Mouse (Mus musculus): ENCODE data around the gene Atg16l2. TPM values are rescaled to one million over a fixed set of nuclear protein-coding genes. Genes with fewer than 3 reads are reported as not detected.

Atg16l2 gene
- polyA plus RNA-seq, 1 experiment = 6.6 TPM

- Histone ChIP-seq H3K4me3 (no peak overlapping the region), H3K4me2 (ENCODE audit: low read depth) (no peak overlapping the region), H3K27me3 (ENCODE audit: control insufficient read depth, insufficient read depth, insufficient read length) (no peaks in the 10 kb centered on the region), H3K79me2 (ENCODE audit: control insufficient read depth, insufficient read depth) (no peaks in the 10 kb centered on the region), H3ac (ENCODE audit: control insufficient read depth, insufficient read length) (no peak overlapping the region), H3K36me3 (ENCODE audit: control insufficient read depth, insufficient read depth) (peaks cover 10% of the 10 kb centered on the region)
- TF ChIP-seq CEBPB (IDR thresholded peaks at IDR 0.05; ENCODE audit: insufficient read depth, poor library complexity, severe bottlenecking) (no peak), MAX (IDR thresholded peaks at IDR 0.05; ENCODE audit: low read depth) (no peak), SRF (IDR thresholded peaks at IDR 0.05; ENCODE audit: control insufficient read depth, insufficient read length, low read depth) (no peak), MYOD1 (IDR thresholded peaks at IDR 0.05; ENCODE audit: control insufficient read depth in 1 of 3, insufficient read length in 2 of 3, low read depth in 2 of 3) (no peak), TCF3 (IDR thresholded peaks at IDR 0.05; ENCODE audit: insufficient read length, low read depth) (no peak), MYOG (IDR thresholded peaks at IDR 0.05; ENCODE audit: control insufficient read depth in 1 of 3, insufficient read depth in 1 of 3, insufficient read length in 2 of 3, low read depth in 2 of 3) (no peak), USF1 (IDR thresholded peaks at IDR 0.05; ENCODE audit: low read depth) (no peak), E2F4 (IDR thresholded peaks at IDR 0.05; ENCODE audit: insufficient read depth) (no peak), POLR2A (IDR thresholded peaks at IDR 0.05; ENCODE audit: insufficient read length, low read depth) (no peak), TCF12 (IDR thresholded peaks at IDR 0.05; ENCODE audit: insufficient read depth, poor library complexity, severe bottlenecking) (no peak), REST (IDR thresholded peaks at IDR 0.05; ENCODE audit: insufficient read depth, insufficient read length) (no peak), POLR2AphosphoS2 (IDR thresholded peaks at IDR 0.05; ENCODE audit: insufficient read length, low read depth) (no peak)
Measured at GRCm38 (mm10) chr7:101287820-101288219, 14.2 kb downstream of the Atg16l2 start.

- H3K4me3 ChIP-seq = no peak overlapping the region
- no peak overlapping the region for H3ac ChIP-seq (ENCODE audit: control insufficient read depth, insufficient read length)
- H3K79me2 ChIP-seq (ENCODE audit: control insufficient read depth, insufficient read depth) = no peaks in the 10 kb centered on the region
- no peak for TF ChIP-seq TCF3 (IDR thresholded peaks at IDR 0.05; ENCODE audit: insufficient read length, low read depth)
- no peak for TF ChIP-seq MYOD1 (IDR thresholded peaks at IDR 0.05; ENCODE audit: control insufficient read depth in 1 of 3, insufficient read length in 2 of 3, low read depth in 2 of 3)
- no peak for TF ChIP-seq CEBPB (IDR thresholded peaks at IDR 0.05; ENCODE audit: insufficient read depth, poor library complexity, severe bottlenecking)
- TF ChIP-seq MAX (IDR thresholded peaks at IDR 0.05; ENCODE audit: low read depth) = no peak
- TF ChIP-seq USF1 (IDR thresholded peaks at IDR 0.05; ENCODE audit: low read depth) = no peak
- no peak for TF ChIP-seq POLR2A (IDR thresholded peaks at IDR 0.05; ENCODE audit: insufficient read length, low read depth)
- TF ChIP-seq REST (IDR thresholded peaks at IDR 0.05; ENCODE audit: insufficient read depth, insufficient read length) = no peak
- no peak for TF ChIP-seq TCF12 (IDR thresholded peaks at IDR 0.05; ENCODE audit: insufficient read depth, poor library complexity, severe bottlenecking)
- TF ChIP-seq SRF (IDR thresholded peaks at IDR 0.05; ENCODE audit: control insufficient read depth, insufficient read length, low read depth) = no peak
- H3K4me2 ChIP-seq (ENCODE audit: low read depth) = no peak overlapping the region
- H3K36me3 ChIP-seq (ENCODE audit: control insufficient read depth, insufficient read depth) = peaks cover 9% of the 10 kb centered on the region
- no peaks in the 10 kb centered on the region for H3K27me3 ChIP-seq (ENCODE audit: control insufficient read depth, insufficient read depth, insufficient read length)
Measured at GRCm38 (mm10) chr7:101286891-101287290, 15.2 kb downstream of the Atg16l2 start.

GRCm38 (mm10) chr7:101284504-101284903, 17.5 kb downstream of the Atg16l2 start:
- Histone ChIP-seq H3K36me3 (ENCODE audit: control insufficient read depth, insufficient read depth) (peaks cover 13% of the 10 kb centered on the region), H3ac (ENCODE audit: control insufficient read depth, insufficient read length) (no peak overlapping the region), H3K27me3 (ENCODE audit: control insufficient read depth, insufficient read depth, insufficient read length) (no peaks in the 10 kb centered on the region), H3K4me2 (ENCODE audit: low read depth) (no peak overlapping the region), H3K4me3 (no peak overlapping the region), H3K79me2 (ENCODE audit: control insufficient read depth, insufficient read depth) (no peaks in the 10 kb centered on the region)
- TF ChIP-seq CEBPB (IDR thresholded peaks at IDR 0.05; ENCODE audit: insufficient read depth, poor library complexity, severe bottlenecking) (no peak), TCF12 (IDR thresholded peaks at IDR 0.05; ENCODE audit: insufficient read depth, poor library complexity, severe bottlenecking) (no peak), POLR2AphosphoS2 (IDR thresholded peaks at IDR 0.05; ENCODE audit: insufficient read length, low read depth) (no peak), REST (IDR thresholded peaks at IDR 0.05; ENCODE audit: insufficient read depth, insufficient read length) (no peak), MYOG (IDR thresholded peaks at IDR 0.05; ENCODE audit: control insufficient read depth in 1 of 3, insufficient read depth in 1 of 3, insufficient read length in 2 of 3, low read depth in 2 of 3) (no peak), SRF (IDR thresholded peaks at IDR 0.05; ENCODE audit: control insufficient read depth, insufficient read length, low read depth) (no peak), MYOD1 (IDR thresholded peaks at IDR 0.05; ENCODE audit: control insufficient read depth in 1 of 3, insufficient read length in 2 of 3, low read depth in 2 of 3) (no peak), POLR2A (IDR thresholded peaks at IDR 0.05; ENCODE audit: insufficient read length, low read depth) (no peak), MAX (IDR thresholded peaks at IDR 0.05; ENCODE audit: low read depth) (no peak), TCF3 (IDR thresholded peaks at IDR 0.05; ENCODE audit: insufficient read length, low read depth) (no peak), USF1 (IDR thresholded peaks at IDR 0.05; ENCODE audit: low read depth) (no peak)

GRCm38 (mm10) chr7:101282721-101283120, 19.3 kb downstream of the Atg16l2 start:
- TF ChIP-seq POLR2A (IDR thresholded peaks at IDR 0.05; ENCODE audit: insufficient read length, low read depth) = no peak
- no peak for TF ChIP-seq USF1 (IDR thresholded peaks at IDR 0.05; ENCODE audit: low read depth)
- no peak for TF ChIP-seq MAX (IDR thresholded peaks at IDR 0.05; ENCODE audit: low read depth)
- TF ChIP-seq E2F4 (IDR thresholded peaks at IDR 0.05; ENCODE audit: insufficient read depth) = no peak
- no peak for TF ChIP-seq MYOD1 (IDR thresholded peaks at IDR 0.05; ENCODE audit: control insufficient read depth in 1 of 3, insufficient read length in 2 of 3, low read depth in 2 of 3)
- no peak for TF ChIP-seq TCF12 (IDR thresholded peaks at IDR 0.05; ENCODE audit: insufficient read depth, poor library complexity, severe bottlenecking)
- no peak for TF ChIP-seq MYOG (IDR thresholded peaks at IDR 0.05; ENCODE audit: control insufficient read depth in 1 of 3, insufficient read depth in 1 of 3, insufficient read length in 2 of 3, low read depth in 2 of 3)
- no peak for TF ChIP-seq CEBPB (IDR thresholded peaks at IDR 0.05; ENCODE audit: insufficient read depth, poor library complexity, severe bottlenecking)
- TF ChIP-seq TCF3 (IDR thresholded peaks at IDR 0.05; ENCODE audit: insufficient read length, low read depth) = no peak
- Histone ChIP-seq H3K4me2 (ENCODE audit: low read depth) (no peak overlapping the region), H3K27me3 (ENCODE audit: control insufficient read depth, insufficient read depth, insufficient read length) (no peaks in the 10 kb centered on the region), H3K79me2 (ENCODE audit: control insufficient read depth, insufficient read depth) (no peaks in the 10 kb centered on the region), H3ac (ENCODE audit: control insufficient read depth, insufficient read length) (no peak overlapping the region), H3K36me3 (ENCODE audit: control insufficient read depth, insufficient read depth) (peaks cover 13% of the 10 kb centered on the region), H3K4me3 (no peak overlapping the region)

All from myocyte (in vitro differentiated cells).